Mouse (Mus musculus) forebrain, postnatal 0 days (tissue): ENCODE data around the gene Sema6c. TPM values are rescaled to one million over a fixed set of nuclear protein-coding genes. Genes with fewer than 3 reads are reported as not detected.
"Not testable (repeated sequence)": the region's sequence is repeated elsewhere in the genome, so short reads cannot be mapped to it uniquely, and the experiment has no call there.

Experiments
- ATAC-seq: fragments of 200-750 bp; cut with Nextera tagmentation; 2 replicates; pipeline ENCODE4 v1.8.0; 2017; ENCODE audit warnings: mild to moderate bottlenecking, moderate library complexity
- DNase-seq: peaks from one replicate; pipeline ENCODE4 v3.0.0-alpha.2; 2015
- H3K27ac ChIP-seq: fragments of 300-500 bp; sonication (generic); 2 replicates; pipeline ENCODE4 v1.5.1; 2014; ENCODE audit warnings: low read depth, mild to moderate bottlenecking, antibody characterized with exemption, low read length, moderate library complexity, mixed read lengths
- H3K27me3 ChIP-seq: fragments of 300-500 bp; sonication (generic); 2 replicates; pipeline ENCODE4 v1.6.1; 2014; ENCODE audit warnings: mild to moderate bottlenecking, low read length, mixed read lengths; ENCODE audit not compliant: insufficient read depth
- H3K36me3 ChIP-seq: fragments of 300-500 bp; sonication (generic); 2 replicates; pipeline ENCODE4 v1.6.1; 2014; ENCODE audit warnings: mild to moderate bottlenecking, moderate library complexity; ENCODE audit not compliant: insufficient read depth
- H3K4me1 ChIP-seq: fragments of 300-500 bp; sonication (generic); 2 replicates; pipeline ENCODE4 v1.6.1; 2014; ENCODE audit warnings: antibody characterized with exemption; ENCODE audit not compliant: insufficient read depth
- H3K4me2 ChIP-seq: fragments of 300-500 bp; sonication (generic); 2 replicates; pipeline ENCODE4 v1.6.1; 2014; ENCODE audit warnings: low read depth, mild to moderate bottlenecking, moderate library complexity
- H3K4me3 ChIP-seq: fragments of 300-500 bp; sonication (generic); 2 replicates; pipeline ENCODE4 v1.5.1; 2014; ENCODE audit warnings: low read depth, low read length, mixed read lengths
- H3K9ac ChIP-seq: fragments of 300-500 bp; sonication (generic); 2 replicates; pipeline ENCODE4 v1.6.1; 2014; ENCODE audit warnings: mild to moderate bottlenecking
- H3K9me3 ChIP-seq: fragments of 300-500 bp; sonication (generic); 2 replicates; pipeline ENCODE4 v1.6.1; 2016; ENCODE audit warnings: low read length
- CTCF ChIP-seq: sonication (generic); IDR thresholded peaks from 2 replicates; pipeline ENCODE4 v1.5.1; 2016; ENCODE audit warnings: antibody characterized with exemption, control low read depth, low read depth
- WGBS: fragments of 180-500 bp; shearing (Covaris S2); extraction: QIAGEN DNeasy Blood & Tissue Kit; methylation state at CpG from one replicate; pipeline ENCODE4 v1.1.7; 2014; 5-methylcytosine and 5-hydroxymethylcytosine counted together
- polyA plus RNA-seq: library from polyadenylated mRNA; unstranded; fragments of >200 nt; fragmentation: Nextera tagmentation; extraction: Ambion mirVana; gene quantifications from 2 replicates; pipeline ENCODE4 v1.2.1, GENCODE M21; 2015
- total RNA-seq: library from RNA; depleted of rRNA; stranded (reverse); fragments of >200 nt; gene quantifications from 2 replicates; pipeline ENCODE4 v1.2.3, GENCODE M21; 2014

Gene Sema6c
- total and polyA plus RNA-seq, 2 experiments from 2014 or later, result 28.4 to 94.1 TPM

- DNase-seq (no peak), ATAC-seq (no peak)
- H3K4me2 ChIP-seq, result no peak overlapping the region
- no peaks in the 10 kb centered on the region for H3K27me3 ChIP-seq
- H3K9ac ChIP-seq, result no peak overlapping the region
- H3K9me3 ChIP-seq, result no peaks in the 10 kb centered on the region
- 85% methylated on average over 1 of the region's 1 CpGs for WGBS
- peaks cover 34% of the 10 kb centered on the region for H3K36me3 ChIP-seq
- no peak overlapping the region for H3K27ac ChIP-seq
- no peak overlapping the region for H3K4me3 ChIP-seq
- TF ChIP-seq CTCF, result no peak
- no peaks in the 10 kb centered on the region for H3K4me1 ChIP-seq
Observed at GRCm38 (mm10) chr3:95199101-95199500, 38.8 kb downstream of the Sema6c start.

- no peaks in the 10 kb centered on the region for H3K9me3 ChIP-seq
- H3K4me1 ChIP-seq, result no peaks in the 10 kb centered on the region
- H3K4me3 ChIP-seq, result no peak overlapping the region
- TF ChIP-seq CTCF, result no peak
- H3K36me3 ChIP-seq, result peaks cover 35% of the 10 kb centered on the region
- 72% methylated on average over 7 of the region's 7 CpGs for WGBS
- ATAC-seq, result no peak
- no peak overlapping the region for H3K4me2 ChIP-seq
- H3K9ac ChIP-seq, result no peak overlapping the region
- no peaks in the 10 kb centered on the region for H3K27me3 ChIP-seq
- peak overlapping the region; percentile 35; the same call in 1 of the 2 replicates for H3K27ac ChIP-seq
- no peak for DNase-seq
Observed at GRCm38 (mm10) chr3:95200132-95200531, 39.9 kb downstream of the Sema6c start.

- Histone ChIP-seq H3K9ac (no peak overlapping the region), H3K4me1 (no peaks in the 10 kb centered on the region), H3K4me3 (no peak overlapping the region), H3K27ac (peak overlapping the region; percentile 35; the same call in 1 of the 2 replicates), H3K36me3 (peaks cover 31% of the 10 kb centered on the region), H3K9me3 (no peaks in the 10 kb centered on the region), H3K27me3 (no peaks in the 10 kb centered on the region), H3K4me2 (no peak overlapping the region)
- no peak for TF ChIP-seq CTCF
- DNase-seq (peak; percentile 47), ATAC-seq (peak; percentile 65)
- WGBS, result 53% methylated on average over 2 of the region's 2 CpGs
Observed at GRCm38 (mm10) chr3:95200562-95200961, 40.3 kb downstream of the Sema6c start.

GRCm38 (mm10) chr3:95203880-95204279 lies 43.6 kb downstream of the Sema6c start:
- Histone ChIP-seq H3K4me2 (no peak overlapping the region), H3K4me1 (no peaks in the 10 kb centered on the region), H3K9me3 (no peaks in the 10 kb centered on the region), H3K27me3 (no peaks in the 10 kb centered on the region), H3K4me3 (no peak overlapping the region), H3K36me3 (peaks cover 20% of the 10 kb centered on the region), H3K9ac (no peak overlapping the region), H3K27ac (no peak overlapping the region)
- ATAC-seq, result no peak
- WGBS, result 76% methylated on average over 6 of the region's 6 CpGs
- DNase-seq, result no peak
- no peak for TF ChIP-seq CTCF

- Histone ChIP-seq H3K27ac (no peak overlapping the region), H3K4me2 (no peak overlapping the region), H3K9ac (no peak overlapping the region), H3K27me3 (no peaks in the 10 kb centered on the region), H3K4me3 (no peak overlapping the region), H3K9me3 (no peaks in the 10 kb centered on the region), H3K36me3 (peaks cover 12% of the 10 kb centered on the region; the same call in 1 of the 2 replicates), H3K4me1 (no peaks in the 10 kb centered on the region)
- 90% methylated on average over 4 of the region's 4 CpGs for WGBS
- no peak for TF ChIP-seq CTCF
- DNase-seq, result no peak
- no peak for ATAC-seq
Observed at GRCm38 (mm10) chr3:95208286-95208685, 48.0 kb downstream of the Sema6c start.

GRCm38 (mm10) chr3:95210585-95210984 lies 50.3 kb downstream of the Sema6c start:
- no peak for TF ChIP-seq CTCF
- Histone ChIP-seq H3K9ac (no peak overlapping the region), H3K4me2 (no peak overlapping the region), H3K27ac (no peak overlapping the region), H3K9me3 (no peaks in the 10 kb centered on the region), H3K4me1 (no peaks in the 10 kb centered on the region), H3K36me3 (peaks cover 14% of the 10 kb centered on the region; the same call in 1 of the 2 replicates), H3K4me3 (no peak overlapping the region), H3K27me3 (no peaks in the 10 kb centered on the region)
- WGBS, result 63% methylated on average over 2 of the region's 2 CpGs
- DNase-seq (no peak), ATAC-seq (no peak)

- DNase-seq, H3K4me1 ChIP-seq, H3K4me3 ChIP-seq, H3K36me3 ChIP-seq, H3K9ac ChIP-seq, H3K27ac ChIP-seq, ATAC-seq, H3K4me2 ChIP-seq, H3K9me3 ChIP-seq, H3K27me3 ChIP-seq: not testable (repeated sequence)
- WGBS, result 93% methylated on average over 7 of the region's 10 CpGs
Observed at GRCm38 (mm10) chr3:95212889-95213608, 52.8 kb downstream of the Sema6c start.
